Mouse (Mus musculus) thymus, adult 2 months (tissue): ENCODE results near the gene Msh3. TPM values are rescaled to one million over a fixed set of nuclear protein-coding genes. Genes with fewer than 3 reads are reported as not detected.
"Not testable (repeated sequence)": the region's sequence is repeated elsewhere in the genome, so short reads cannot be mapped to it uniquely, and the experiment has no call there.

ENCODE experiments used
- DNase-seq: peaks from one replicate; pipeline ENCODE4 v3.0.0; 2021
- H3K27ac ChIP-seq: fragments of 200-500 bp; 2 replicates; pipeline ENCODE4 v1.5.1; 2012; ENCODE audit warnings: low read length, control low read depth; ENCODE audit not compliant: control insufficient read depth, insufficient read depth
- H3K27me3 ChIP-seq: fragments of 200-500 bp; 2 replicates; pipeline ENCODE4 v1.6.1; 2012; ENCODE audit warnings: mild to moderate bottlenecking, low read length, moderate library complexity, mixed read lengths; ENCODE audit not compliant: control insufficient read depth, insufficient read depth
- H3K36me3 ChIP-seq: fragments of 200-500 bp; 2 replicates; pipeline ENCODE4 v1.6.1; 2012; ENCODE audit warnings: mild to moderate bottlenecking, low read length, moderate library complexity; ENCODE audit not compliant: control insufficient read depth, insufficient read depth
- H3K4me1 ChIP-seq: fragments of 200-500 bp; replicated peaks from 2 replicates; pipeline ENCODE4 v1.6.1; 2012; ENCODE audit warnings: low read length; ENCODE audit not compliant: control insufficient read depth, insufficient read depth
- H3K4me3 ChIP-seq: fragments of 200-500 bp; 2 replicates; pipeline ENCODE4 v1.5.1; 2012; ENCODE audit warnings: mild to moderate bottlenecking, low read length, control low read depth, moderate library complexity; ENCODE audit not compliant: control insufficient read depth, insufficient read depth
- CTCF ChIP-seq: fragments of 200-500 bp; IDR thresholded peaks from 2 replicates; pipeline ENCODE4 v1.5.1; 2012; ENCODE audit warnings: mild to moderate bottlenecking, control low read depth, low read length, moderate library complexity, borderline replicate concordance; ENCODE audit not compliant: control insufficient read depth, poor library complexity, insufficient read depth; ENCODE audit errors: extremely low read depth
- POLR2A ChIP-seq: fragments of 200-500 bp; IDR thresholded peaks from 2 replicates; pipeline ENCODE4 v1.6.1; 2012; ENCODE audit warnings: mild to moderate bottlenecking, low read length, control low read depth, moderate library complexity; ENCODE audit not compliant: control insufficient read depth, poor library complexity, insufficient read depth; ENCODE audit errors: extremely low read depth
- WGBS: fragments of 180-500 bp; shearing (Covaris S2); methylation state at CpG from one replicate; pipeline ENCODE4 v1.1.7; 2018; 5-methylcytosine and 5-hydroxymethylcytosine counted together
- polyA plus RNA-seq: library from polyadenylated mRNA; depleted of rRNA; stranded (reverse); fragments of >200 nt; gene quantifications from 2 replicates; pipeline ENCODE4 v1.2.3, GENCODE M21; 2012; rRNA removed

Msh3 gene
- polyA plus RNA-seq, 1 experiment = 8.4 TPM

GRCm38 (mm10) chr13:92222763-92223162 is 132.0 kb downstream of the Msh3 start:
- WGBS = 98% methylated on average over 5 of the region's 5 CpGs
- Histone ChIP-seq H3K36me3 (peaks cover 5% of the 10 kb centered on the region; the same call in 1 of the 2 replicates), H3K27me3 (no peaks in the 10 kb centered on the region), H3K4me3 (no peak overlapping the region), H3K27ac (no peak overlapping the region), H3K4me1 (no peaks in the 10 kb centered on the region)
- TF ChIP-seq POLR2A = no peak
- TF ChIP-seq CTCF = no peak
- no peak for DNase-seq

- Histone ChIP-seq H3K36me3 (peaks cover 5% of the 10 kb centered on the region), H3K27ac (no peak overlapping the region), H3K4me1 (no peaks in the 10 kb centered on the region), H3K27me3 (no peaks in the 10 kb centered on the region), H3K4me3 (no peak overlapping the region)
- 94% methylated on average over 3 of the region's 3 CpGs for WGBS
- DNase-seq = no peak
- TF ChIP-seq CTCF = no peak
- no peak for TF ChIP-seq POLR2A
Measured at GRCm38 (mm10) chr13:92219774-92220173, 135.0 kb downstream of the Msh3 start.

GRCm38 (mm10) chr13:92217216-92217615 is 137.6 kb downstream of the Msh3 start:
- 96% methylated on average over 9 of the region's 9 CpGs for WGBS

GRCm38 (mm10) chr13:92196860-92197259 is 157.9 kb downstream of the Msh3 start:
- Histone ChIP-seq H3K27me3 (no peaks in the 10 kb centered on the region), H3K4me3 (no peak overlapping the region), H3K27ac (no peak overlapping the region), H3K4me1 (no peaks in the 10 kb centered on the region), H3K36me3 (no peaks in the 10 kb centered on the region)
- 97% methylated on average over 2 of the region's 2 CpGs for WGBS
- TF ChIP-seq CTCF (no peak), POLR2A (no peak)
- no peak for DNase-seq

More at GRCm38 (mm10) chr13:92217216-92217615, 137.6 kb downstream of the Msh3 start:
- no peak for DNase-seq
- no peak for TF ChIP-seq POLR2A
- no peak for TF ChIP-seq CTCF
- H3K36me3 ChIP-seq = peaks cover 9% of the 10 kb centered on the region
- H3K4me1 ChIP-seq = no peaks in the 10 kb centered on the region
- no peak overlapping the region for H3K4me3 ChIP-seq
- no peaks in the 10 kb centered on the region for H3K27me3 ChIP-seq
- no peak overlapping the region for H3K27ac ChIP-seq

GRCm38 (mm10) chr13:92193806-92194205 is 161.0 kb downstream of the Msh3 start:
- not testable (repeated sequence) for H3K4me3 ChIP-seq, H3K27me3 ChIP-seq, H3K4me1 ChIP-seq, DNase-seq, H3K27ac ChIP-seq, H3K36me3 ChIP-seq
- 86% methylated on average over 5 of the region's 5 CpGs for WGBS

GRCm38 (mm10) chr13:92172686-92173085 is 182.1 kb downstream of the Msh3 start:
- not testable (repeated sequence) for H3K36me3 ChIP-seq, H3K4me3 ChIP-seq, H3K4me1 ChIP-seq, H3K27me3 ChIP-seq, H3K27ac ChIP-seq, DNase-seq
- 91% methylated on average over 8 of the region's 8 CpGs for WGBS

Other genes starting within 250 kb of the Msh3 start
- gene Rasgrf2, start 223.3 kb downstream of the Msh3 start, polyA plus RNA-seq = 6.3 and 8.7 TPM in 2 replicates
- gene Gm20379, start 49.0 kb downstream of the Msh3 start, polyA plus RNA-seq = not detected in 2 replicates
- gene Dhfr, start 277 bp downstream of the Msh3 start, polyA plus RNA-seq = 3.0 and 3.5 TPM in 2 replicates
- gene Ankrd34b, start 70.9 kb upstream of the Msh3 start, polyA plus RNA-seq = 0.04 and 0.05 TPM in 2 replicates
- 1.1 and 1.2 TPM in 2 replicates for gene Fam151b, start 129.0 kb upstream of the Msh3 start, polyA plus RNA-seq
- gene Zfyve16, start 175.9 kb upstream of the Msh3 start, polyA plus RNA-seq = 3.3 and 3.9 TPM in 2 replicates
- gene Spz1, start 221.2 kb upstream of the Msh3 start, polyA plus RNA-seq = 0.15 and 0.22 TPM in 2 replicates